Mouse (Mus musculus) heart, embryonic 16.5 days (tissue): ENCODE data around the gene Tubb4b. TPM values are rescaled to one million over a fixed set of nuclear protein-coding genes. Genes with fewer than 3 reads are reported as not detected.
A peak's percentile ranks its signal among the peaks of the same experiment; 100 is the strongest.

Experiments used
- ATAC-seq: fragments of 200-750 bp; cut with Nextera tagmentation; replicated peaks from 2 replicates; pipeline ENCODE4 v1.8.0; 2017; ENCODE audit warnings: moderate number of reproducible peaks; ENCODE audit not compliant: insufficient read depth, low FRiP score; ENCODE audit errors: extremely low read depth
- H3K27ac ChIP-seq: fragments of 300-500 bp; sonication (generic); 2 replicates; pipeline ENCODE4 v1.5.1; 2014; ENCODE audit warnings: mild to moderate bottlenecking, low read length, control low read depth, moderate library complexity
- H3K27me3 ChIP-seq: fragments of 300-500 bp; sonication (generic); 2 replicates; pipeline ENCODE4 v1.6.1; 2014; ENCODE audit warnings: low read length, mixed read lengths; ENCODE audit not compliant: control insufficient read depth, insufficient read depth
- H3K36me3 ChIP-seq: fragments of 300-500 bp; sonication (generic); 2 replicates; pipeline ENCODE4 v1.6.1; 2014; ENCODE audit not compliant: control insufficient read depth, insufficient read depth
- H3K4me1 ChIP-seq: fragments of 300-500 bp; sonication (generic); 2 replicates; pipeline ENCODE4 v1.6.1; 2014; ENCODE audit warnings: low read length, mixed read lengths; ENCODE audit not compliant: control insufficient read depth, insufficient read depth
- H3K4me2 ChIP-seq: fragments of 300-500 bp; sonication (generic); 2 replicates; pipeline ENCODE4 v1.6.1; 2014; ENCODE audit warnings: low read depth, mild to moderate bottlenecking, control low read depth, low read length
- H3K4me3 ChIP-seq: fragments of 300-500 bp; sonication (generic); 2 replicates; pipeline ENCODE4 v1.5.1; 2014; ENCODE audit warnings: mild to moderate bottlenecking, control low read depth, low read length
- H3K9ac ChIP-seq: fragments of 300-500 bp; sonication (generic); 2 replicates; pipeline ENCODE4 v1.6.1; 2014; ENCODE audit warnings: low read length, control low read depth
- H3K9me3 ChIP-seq: fragments of 300-500 bp; sonication (generic); replicated peaks from 2 replicates; pipeline ENCODE4 v1.6.1; 2016; ENCODE audit warnings: low read length; ENCODE audit not compliant: control insufficient read depth
- WGBS: fragments of 180-500 bp; shearing (Covaris S2); extraction: QIAGEN DNeasy Blood & Tissue Kit; methylation state at CpG from one replicate; pipeline ENCODE4 v1.1.7; 2014; 5-methylcytosine and 5-hydroxymethylcytosine counted together
- polyA plus RNA-seq: library from polyadenylated mRNA; unstranded; fragments of >200 nt; fragmentation: Nextera tagmentation; extraction: Ambion mirVana; gene quantifications from 2 replicates; pipeline ENCODE4 v1.2.1, GENCODE M21; 2015

Gene Tubb4b
- polyA plus RNA-seq, 1 experiment from 2014 or later = 482 TPM

GRCm38 (mm10) chr2:25210686-25211085, 13.8 kb downstream of the Tubb4b start:
- peak overlapping the region; percentile 96 for H3K4me2 ChIP-seq
- H3K27me3 ChIP-seq = no peaks in the 10 kb centered on the region
- peaks cover 7% of the 10 kb centered on the region for H3K36me3 ChIP-seq
- WGBS = 1% methylated on average over 24 of the region's 24 CpGs
- peak overlapping the region; percentile 94 for H3K9ac ChIP-seq
- no peaks in the 10 kb centered on the region for H3K9me3 ChIP-seq
- peak overlapping the region; percentile 91 for H3K27ac ChIP-seq
- ATAC-seq = no peak
- peaks cover 10% of the 10 kb centered on the region for H3K4me1 ChIP-seq
- peak overlapping the region; percentile 94 for H3K4me3 ChIP-seq

GRCm38 (mm10) chr2:25207593-25207992, 16.9 kb downstream of the Tubb4b start:
- H3K9ac ChIP-seq = no peak overlapping the region
- 82% methylated on average over 1 of the region's 1 CpGs for WGBS
- no peak for ATAC-seq
- peaks cover 27% of the 10 kb centered on the region for H3K36me3 ChIP-seq
- H3K9me3 ChIP-seq = no peaks in the 10 kb centered on the region
- H3K27ac ChIP-seq = no peak overlapping the region
- H3K4me3 ChIP-seq = no peak overlapping the region
- H3K4me1 ChIP-seq = peaks cover 10% of the 10 kb centered on the region
- no peak overlapping the region for H3K4me2 ChIP-seq
- H3K27me3 ChIP-seq = no peaks in the 10 kb centered on the region

- Histone ChIP-seq H3K4me2 (no peak overlapping the region), H3K9me3 (no peaks in the 10 kb centered on the region), H3K4me3 (no peak overlapping the region), H3K36me3 (peaks cover 52% of the 10 kb centered on the region), H3K9ac (no peak overlapping the region), H3K27me3 (no peaks in the 10 kb centered on the region), H3K27ac (no peak overlapping the region), H3K4me1 (no peaks in the 10 kb centered on the region)
- no peak for ATAC-seq
- WGBS = 57% methylated on average over 4 of the region's 4 CpGs
Observed at GRCm38 (mm10) chr2:25203631-25204214, 20.8 kb downstream of the Tubb4b start.

GRCm38 (mm10) chr2:25200631-25201030, 23.9 kb downstream of the Tubb4b start:
- H3K4me2 ChIP-seq = no peak overlapping the region
- no peak overlapping the region for H3K9ac ChIP-seq
- 97% methylated on average over 2 of the region's 2 CpGs for WGBS
- H3K36me3 ChIP-seq = peaks cover 44% of the 10 kb centered on the region
- H3K27ac ChIP-seq = no peak overlapping the region
- ATAC-seq = no peak
- H3K9me3 ChIP-seq = no peaks in the 10 kb centered on the region
- H3K4me3 ChIP-seq = no peak overlapping the region
- H3K27me3 ChIP-seq = 0 out of 2 replicates have a peak, but pooled peaks cover 3% of the 10 kb centered on the region
- H3K4me1 ChIP-seq = peaks cover 7% of the 10 kb centered on the region; the same call in 1 of the 2 replicates

GRCm38 (mm10) chr2:25197946-25198345, 26.6 kb downstream of the Tubb4b start:
- Histone ChIP-seq H3K9ac (no peak overlapping the region), H3K27ac (peak overlapping the region; percentile 90), H3K4me1 (peaks cover 28% of the 10 kb centered on the region), H3K36me3 (peaks cover 28% of the 10 kb centered on the region), H3K27me3 (peaks cover 13% of the 10 kb centered on the region), H3K4me2 (no peak overlapping the region), H3K9me3 (no peaks in the 10 kb centered on the region), H3K4me3 (no peak overlapping the region)
- ATAC-seq = no peak

- Histone ChIP-seq H3K9ac (no peak overlapping the region), H3K27ac (peak overlapping the region; percentile 90), H3K36me3 (peaks cover 21% of the 10 kb centered on the region), H3K9me3 (no peaks in the 10 kb centered on the region), H3K27me3 (peaks cover 13% of the 10 kb centered on the region), H3K4me1 (peaks cover 28% of the 10 kb centered on the region), H3K4me3 (peak overlapping the region; percentile 48; the same call in 1 of the 2 replicates), H3K4me2 (peak overlapping the region; percentile 64)
- 23% methylated on average over 2 of the region's 2 CpGs for WGBS
- no peak for ATAC-seq
Observed at GRCm38 (mm10) chr2:25197191-25197590, 27.3 kb downstream of the Tubb4b start.

GRCm38 (mm10) chr2:25196172-25196954, 28.1 kb downstream of the Tubb4b start, which contains the start of gene Tor4a:
TSS of gene Tor4a (minus strand) at chr2:25196886.
- Histone ChIP-seq H3K27me3 (peaks cover 13% of the 10 kb centered on the region), H3K9me3 (no peaks in the 10 kb centered on the region), H3K9ac (peak within 1 kb of the TSS; percentile 67), H3K27ac (peak within 1 kb of the TSS; percentile 90), H3K4me1 (peaks cover 28% of the 10 kb centered on the region), H3K36me3 (peaks cover 19% of the 10 kb centered on the region), H3K4me3 (peak within 1 kb of the TSS; percentile 48), H3K4me2 (peak within 1 kb of the TSS; percentile 64)
- 13% methylated on average over 8 of the region's 8 CpGs for WGBS
- ATAC-seq = peak; percentile 64

GRCm38 (mm10) chr2:25195211-25196156, 29.0 kb downstream of the Tubb4b start:
- Histone ChIP-seq H3K36me3 (peaks cover 11% of the 10 kb centered on the region), H3K4me1 (peaks cover 28% of the 10 kb centered on the region), H3K27ac (peak overlapping the region; percentile 90), H3K4me2 (peak overlapping the region; percentile 64), H3K9ac (peak overlapping the region; percentile 67), H3K27me3 (peaks cover 13% of the 10 kb centered on the region), H3K9me3 (no peaks in the 10 kb centered on the region), H3K4me3 (peak overlapping the region; percentile 48)
- 0 out of 2 replicates have a peak, but pooled peaks have one; percentile 14 for ATAC-seq
- 15% methylated on average over 55 of the region's 55 CpGs for WGBS
